Mouse (Mus musculus) megakaryocyte, adult 5-6 weeks (primary cell): ENCODE measurements at regions not wholly inside any gene's neighbourhood (a gene's known extent, or its start where the extent isn't known, plus 50 kb on each side); places are given as distances from the start of the nearest gene placed in this dataset.

Experiments
- ATAC-seq: 2 replicates; pipeline ENCODE4 v1.8.0; 2016; ENCODE audit warnings: mild to moderate bottlenecking, inconsistent platforms; ENCODE audit not compliant: poor library complexity, severe bottlenecking

GRCm38 (mm10) chrX:29563871-29564380 is 412.2 kb upstream of the Gm10488 start:
- ATAC-seq: peak; percentile 62
